Mouse (Mus musculus) lung, postnatal 0 days (tissue): ENCODE measurements around the gene Crygc. TPM values are rescaled to one million over a fixed set of nuclear protein-coding genes. Genes with fewer than 3 reads are reported as not detected.
A peak's percentile ranks its signal among the peaks of the same experiment; 100 is the strongest.

ENCODE experiments used
- ATAC-seq: fragments of 200-750 bp; cut with Nextera tagmentation; 2 replicates; pipeline ENCODE4 v1.8.0; 2017; ENCODE audit warnings: moderate library complexity
- DNase-seq: peaks from one replicate; pipeline ENCODE4 v3.0.0-alpha.2; 2016; ENCODE audit warnings: low spot score
- H3K27ac ChIP-seq: fragments of 300-500 bp; sonication (generic); 2 replicates; pipeline ENCODE4 v1.5.1; 2014; ENCODE audit warnings: antibody characterized with exemption, mild to moderate bottlenecking, low read length, mixed read lengths
- H3K27me3 ChIP-seq: fragments of 300-500 bp; sonication (generic); replicated peaks from 2 replicates; pipeline ENCODE4 v1.6.1; 2014; ENCODE audit warnings: low read length, mixed read lengths; ENCODE audit not compliant: insufficient read depth
- H3K36me3 ChIP-seq: fragments of 300-500 bp; sonication (generic); 2 replicates; pipeline ENCODE4 v1.6.1; 2014; ENCODE audit warnings: low read length, mixed read lengths; ENCODE audit not compliant: insufficient read depth
- H3K4me1 ChIP-seq: fragments of 300-500 bp; sonication (generic); 2 replicates; pipeline ENCODE4 v1.6.1; 2014; ENCODE audit warnings: antibody characterized with exemption, low read depth, low read length, mixed read lengths; ENCODE audit not compliant: insufficient read depth
- H3K4me2 ChIP-seq: fragments of 300-500 bp; sonication (generic); replicated peaks from 2 replicates; pipeline ENCODE4 v1.6.1; 2014; ENCODE audit warnings: low read depth, mild to moderate bottlenecking, low read length, moderate library complexity, mixed read lengths
- H3K4me3 ChIP-seq: fragments of 300-500 bp; sonication (generic); 2 replicates; pipeline ENCODE4 v1.5.1; 2014; ENCODE audit warnings: low read depth, low read length
- H3K9ac ChIP-seq: fragments of 300-500 bp; sonication (generic); replicated peaks from 2 replicates; pipeline ENCODE4 v1.6.1; 2014; ENCODE audit warnings: low read depth, mild to moderate bottlenecking
- H3K9me3 ChIP-seq: fragments of 300-500 bp; sonication (generic); 2 replicates; pipeline ENCODE4 v1.6.1; 2016; ENCODE audit warnings: low read length, mixed read lengths
- CTCF ChIP-seq: IDR thresholded peaks from 2 replicates; pipeline ENCODE4 v1.5.1; 2016; ENCODE audit warnings: antibody characterized with exemption, mild to moderate bottlenecking
- EP300 ChIP-seq: IDR thresholded peaks from 2 replicates; pipeline ENCODE4 v1.6.1; 2016; ENCODE audit warnings: antibody characterized with exemption, mild to moderate bottlenecking, control low read depth
- WGBS: fragments of 180-500 bp; shearing (Covaris S2); extraction: QIAGEN DNeasy Blood & Tissue Kit; methylation state at CpG from one replicate; pipeline ENCODE4 v1.1.7; 2014; 5-methylcytosine and 5-hydroxymethylcytosine counted together
- polyA plus RNA-seq: library from polyadenylated mRNA; unstranded; fragments of >200 nt; fragmentation: Nextera tagmentation; extraction: Ambion mirVana; gene quantifications from 2 replicates; pipeline ENCODE4 v1.2.1, GENCODE M21; 2015

Crygc gene
- polyA plus RNA-seq, 1 experiment from 2014 or later = not detected

GRCm38 (mm10) chr1:65091566-65091965 lies 18.1 kb upstream of the Crygc start:
- Histone ChIP-seq H3K27me3 (no peaks in the 10 kb centered on the region), H3K4me3 (no peak overlapping the region), H3K9me3 (no peaks in the 10 kb centered on the region), H3K36me3 (no peaks in the 10 kb centered on the region), H3K4me2 (no peak overlapping the region), H3K9ac (no peak overlapping the region), H3K4me1 (no peaks in the 10 kb centered on the region), H3K27ac (no peak overlapping the region)
- DNase-seq (no peak), ATAC-seq (no peak)
- WGBS = 95% methylated on average over 3 of the region's 3 CpGs
- TF ChIP-seq EP300 (no peak), CTCF (no peak)

- peak; percentile 38 for DNase-seq
- Histone ChIP-seq H3K27me3 (no peaks in the 10 kb centered on the region), H3K27ac (no peak overlapping the region), H3K4me3 (no peak overlapping the region), H3K9ac (no peak overlapping the region), H3K4me2 (no peak overlapping the region), H3K36me3 (no peaks in the 10 kb centered on the region), H3K9me3 (no peaks in the 10 kb centered on the region), H3K4me1 (no peaks in the 10 kb centered on the region)
- no peak for TF ChIP-seq CTCF
- TF ChIP-seq EP300 = no peak
- 21% methylated on average over 2 of the region's 2 CpGs for WGBS
- ATAC-seq = no peak
These were observed 16.9 kb upstream of the Crygc start for GRCm38 (mm10) chr1:65090370-65090769.

GRCm38 (mm10) chr1:65088567-65089356 lies 15.3 kb upstream of the Crygc start:
- no peaks in the 10 kb centered on the region for H3K9me3 ChIP-seq
- no peak overlapping the region for H3K27ac ChIP-seq
- H3K4me3 ChIP-seq = no peak overlapping the region
- ATAC-seq = no peak
- no peaks in the 10 kb centered on the region for H3K36me3 ChIP-seq
- WGBS = 73% methylated on average over 6 of the region's 6 CpGs
- no peak for TF ChIP-seq CTCF
- TF ChIP-seq EP300 = no peak
- H3K4me1 ChIP-seq = no peaks in the 10 kb centered on the region
- H3K4me2 ChIP-seq = no peak overlapping the region
- no peaks in the 10 kb centered on the region for H3K27me3 ChIP-seq
- H3K9ac ChIP-seq = no peak overlapping the region
- DNase-seq = no peak

- Histone ChIP-seq H3K4me1 (no peaks in the 10 kb centered on the region), H3K9me3 (no peaks in the 10 kb centered on the region), H3K9ac (no peak within 1 kb of the TSS), H3K27ac (no peak within 1 kb of the TSS), H3K27me3 (no peaks in the 10 kb centered on the region), H3K36me3 (no peaks in the 10 kb centered on the region), H3K4me3 (no peak within 1 kb of the TSS), H3K4me2 (no peak within 1 kb of the TSS)
- 40% methylated on average over 7 of the region's 7 CpGs for WGBS
- TF ChIP-seq EP300 (no peak), CTCF (no peak)
- DNase-seq (no peak), ATAC-seq (no peak)
These were observed 8.7 kb upstream of the Crygc start, which contains the start of gene Crygb for GRCm38 (mm10) chr1:65082188-65082587. Gene Crygb, minus strand, starts transcription at chr1:65082288.

- H3K27ac ChIP-seq = no peak overlapping the region
- H3K9ac ChIP-seq = no peak overlapping the region
- DNase-seq (peak; percentile 9), ATAC-seq (no peak)
- H3K36me3 ChIP-seq = no peaks in the 10 kb centered on the region
- no peaks in the 10 kb centered on the region for H3K9me3 ChIP-seq
- WGBS = 13% methylated on average over 5 of the region's 5 CpGs
- H3K4me2 ChIP-seq = no peak overlapping the region
- TF ChIP-seq CTCF = peak; percentile 42
- TF ChIP-seq EP300 = no peak
- no peaks in the 10 kb centered on the region for H3K27me3 ChIP-seq
- no peaks in the 10 kb centered on the region for H3K4me1 ChIP-seq
- H3K4me3 ChIP-seq = no peak overlapping the region
These were observed 2.1 kb upstream of the Crygc start for GRCm38 (mm10) chr1:65075607-65076006.

- TF ChIP-seq EP300 (no peak), CTCF (no peak)
- Histone ChIP-seq H3K9me3 (no peaks in the 10 kb centered on the region), H3K27ac (no peak overlapping the region), H3K9ac (no peak overlapping the region), H3K27me3 (no peaks in the 10 kb centered on the region), H3K4me2 (no peak overlapping the region), H3K4me1 (no peaks in the 10 kb centered on the region), H3K4me3 (no peak overlapping the region), H3K36me3 (no peaks in the 10 kb centered on the region)
- DNase-seq = no peak
- ATAC-seq = no peak
These were observed 5.6 kb downstream of the Crygc start for GRCm38 (mm10) chr1:65067842-65068241.
